Mouse (Mus musculus): Measurements from ENCODE around the gene Dnajc16. TPM values are rescaled to one million over a fixed set of nuclear protein-coding genes. Genes with fewer than 3 reads are reported as not detected.

Dnajc16 gene
- polyA plus RNA-seq, 1 experiment from 2014 or later: 3.7 TPM

- WGBS: 3% methylated on average over 4 of the region's 4 CpGs
- TF ChIP-seq CTCF (IDR thresholded peaks at IDR 0.05) (peak; percentile 39), EP300 (IDR thresholded peaks at IDR 0.05) (no peak)
- peak; percentile 62 for ATAC-seq
- no peaks in the 10 kb centered on the region for H3K4me1 ChIP-seq (ENCODE audit: insufficient read depth, low read depth, low read length)
- H3K4me3 ChIP-seq (ENCODE audit: low read depth, low read length): no peak overlapping the region
- no peaks in the 10 kb centered on the region for H3K9me3 ChIP-seq (ENCODE audit: low read length)
- H3K27ac ChIP-seq (ENCODE audit: low read length): no peak overlapping the region
- DNase-seq (ENCODE audit: low spot score): peak; percentile 54
- no peak overlapping the region for H3K9ac ChIP-seq (replicated peaks; ENCODE audit: low read depth)
- no peaks in the 10 kb centered on the region for H3K36me3 ChIP-seq (ENCODE audit: insufficient read depth, low read length)
- H3K27me3 ChIP-seq (replicated peaks; ENCODE audit: insufficient read depth, low read length): no peaks in the 10 kb centered on the region
- no peak overlapping the region for H3K4me2 ChIP-seq (replicated peaks; ENCODE audit: low read depth, low read length)
Measured at GRCm38 (mm10) chr4:141752076-141752421, 38.7 kb downstream of the Dnajc16 start.

GRCm38 (mm10) chr4:141751419-141752075, 39.2 kb downstream of the Dnajc16 start:
- no peaks in the 10 kb centered on the region for H3K27me3 ChIP-seq (replicated peaks; ENCODE audit: insufficient read depth, low read length)

GRCm38 (mm10) chr4:141750826-141751225, 39.9 kb downstream of the Dnajc16 start:
- no peak overlapping the region for H3K9ac ChIP-seq (replicated peaks; ENCODE audit: low read depth)
- 51% methylated on average over 3 of the region's 3 CpGs for WGBS
- no peaks in the 10 kb centered on the region for H3K4me1 ChIP-seq (ENCODE audit: insufficient read depth, low read depth, low read length)
- H3K36me3 ChIP-seq (ENCODE audit: insufficient read depth, low read length): no peaks in the 10 kb centered on the region
- H3K4me3 ChIP-seq (ENCODE audit: low read depth, low read length): no peak overlapping the region
- H3K9me3 ChIP-seq (ENCODE audit: low read length): no peaks in the 10 kb centered on the region
- no peak overlapping the region for H3K27ac ChIP-seq (ENCODE audit: low read length)
- TF ChIP-seq CTCF (IDR thresholded peaks at IDR 0.05) (no peak), EP300 (IDR thresholded peaks at IDR 0.05) (no peak)
- ATAC-seq: no peak
- no peak for DNase-seq (ENCODE audit: low spot score)
- H3K4me2 ChIP-seq (replicated peaks; ENCODE audit: low read depth, low read length): no peak overlapping the region
- no peaks in the 10 kb centered on the region for H3K27me3 ChIP-seq (replicated peaks; ENCODE audit: insufficient read depth, low read length)

More at GRCm38 (mm10) chr4:141751419-141752075, 39.2 kb downstream of the Dnajc16 start:
- Histone ChIP-seq H3K36me3 (ENCODE audit: insufficient read depth, low read length) (no peaks in the 10 kb centered on the region), H3K27ac (ENCODE audit: low read length) (no peak overlapping the region), H3K9ac (replicated peaks; ENCODE audit: low read depth) (no peak overlapping the region), H3K4me1 (ENCODE audit: insufficient read depth, low read depth, low read length) (no peaks in the 10 kb centered on the region), H3K4me3 (ENCODE audit: low read depth, low read length) (no peak overlapping the region), H3K4me2 (replicated peaks; ENCODE audit: low read depth, low read length) (no peak overlapping the region), H3K9me3 (ENCODE audit: low read length) (no peaks in the 10 kb centered on the region)
- TF ChIP-seq EP300 (IDR thresholded peaks at IDR 0.05): no peak
- TF ChIP-seq CTCF (IDR thresholded peaks at IDR 0.05): no peak
- no peak for DNase-seq (ENCODE audit: low spot score)
- WGBS: 29% methylated on average over 4 of the region's 4 CpGs
- peak; percentile 21; the same call in 1 of the 2 replicates for ATAC-seq

GRCm38 (mm10) chr4:141749557-141749956, 41.2 kb downstream of the Dnajc16 start:
- no peak overlapping the region for H3K4me3 ChIP-seq (ENCODE audit: low read depth, low read length)
- ATAC-seq (no peak), DNase-seq (ENCODE audit: low spot score) (no peak)
- TF ChIP-seq CTCF (IDR thresholded peaks at IDR 0.05): no peak
- no peak overlapping the region for H3K27ac ChIP-seq (ENCODE audit: low read length)
- H3K36me3 ChIP-seq (ENCODE audit: insufficient read depth, low read length): no peaks in the 10 kb centered on the region
- no peaks in the 10 kb centered on the region for H3K9me3 ChIP-seq (ENCODE audit: low read length)
- 41% methylated on average over 11 of the region's 11 CpGs for WGBS
- H3K4me2 ChIP-seq (replicated peaks; ENCODE audit: low read depth, low read length): no peak overlapping the region
- H3K9ac ChIP-seq (replicated peaks; ENCODE audit: low read depth): no peak overlapping the region
- no peaks in the 10 kb centered on the region for H3K27me3 ChIP-seq (replicated peaks; ENCODE audit: insufficient read depth, low read length)
- no peaks in the 10 kb centered on the region for H3K4me1 ChIP-seq (ENCODE audit: insufficient read depth, low read depth, low read length)

GRCm38 (mm10) chr4:141746578-141747346, 44.0 kb downstream of the Dnajc16 start, which contains the start of gene Agmat:
Agmat (plus strand) TSS chr4:141746672.
- TF ChIP-seq CTCF (IDR thresholded peaks at IDR 0.05) (no peak), EP300 (IDR thresholded peaks at IDR 0.05) (no peak)
- 21% methylated on average over 21 of the region's 25 CpGs for WGBS
- Histone ChIP-seq H3K27ac (ENCODE audit: low read length) (no peak within 1 kb of the TSS), H3K9me3 (ENCODE audit: low read length) (no peaks in the 10 kb centered on the region), H3K27me3 (replicated peaks; ENCODE audit: insufficient read depth, low read length) (no peaks in the 10 kb centered on the region), H3K4me1 (ENCODE audit: insufficient read depth, low read depth, low read length) (no peaks in the 10 kb centered on the region), H3K36me3 (ENCODE audit: insufficient read depth, low read length) (no peaks in the 10 kb centered on the region), H3K4me2 (replicated peaks; ENCODE audit: low read depth, low read length) (no peak within 1 kb of the TSS), H3K9ac (replicated peaks; ENCODE audit: low read depth) (no peak within 1 kb of the TSS), H3K4me3 (ENCODE audit: low read depth, low read length) (no peak within 1 kb of the TSS)
- no peak for DNase-seq (ENCODE audit: low spot score)
- ATAC-seq: no peak

- H3K27ac ChIP-seq (ENCODE audit: low read length): no peak overlapping the region
- no peak overlapping the region for H3K4me2 ChIP-seq (replicated peaks; ENCODE audit: low read depth, low read length)
- no peak for ATAC-seq
- H3K9ac ChIP-seq (replicated peaks; ENCODE audit: low read depth): no peak overlapping the region
- H3K36me3 ChIP-seq (ENCODE audit: insufficient read depth, low read length): no peaks in the 10 kb centered on the region
- no peaks in the 10 kb centered on the region for H3K4me1 ChIP-seq (ENCODE audit: insufficient read depth, low read depth, low read length)
- 81% methylated on average over 4 of the region's 4 CpGs for WGBS
- no peak overlapping the region for H3K4me3 ChIP-seq (ENCODE audit: low read depth, low read length)
- H3K27me3 ChIP-seq (replicated peaks; ENCODE audit: insufficient read depth, low read length): no peaks in the 10 kb centered on the region
- TF ChIP-seq CTCF (IDR thresholded peaks at IDR 0.05): no peak
- no peaks in the 10 kb centered on the region for H3K9me3 ChIP-seq (ENCODE audit: low read length)
- no peak for DNase-seq (ENCODE audit: low spot score)
Measured at GRCm38 (mm10) chr4:141742381-141742780, 48.4 kb downstream of the Dnajc16 start.
